Mouse (Mus musculus) heart, postnatal 0 days (tissue): ENCODE measurements around the gene Plxna3.

Experiments used
- CTCF ChIP-seq: IDR thresholded peaks from 2 replicates; pipeline ENCODE4 v1.5.1; 2016; ENCODE audit warnings: antibody characterized with exemption, control low read depth, low read depth
- EP300 ChIP-seq: IDR thresholded peaks from 2 replicates; pipeline ENCODE4 v1.6.1; 2016; ENCODE audit warnings: antibody characterized with exemption, low read depth

GRCm38 (mm10) chrX:74304867-74305700, 23.8 kb upstream of the Plxna3 start, which contains the start of gene Gdi1:
- TF ChIP-seq CTCF (peak; percentile 34), EP300 (no peak)
